Mouse (Mus musculus) midbrain, embryonic 14.5 days (tissue): ENCODE measurements around the gene Bex6. TPM values are rescaled to one million over a fixed set of nuclear protein-coding genes. Genes with fewer than 3 reads are reported as not detected.
"Not testable (repeated sequence)": the region's sequence is repeated elsewhere in the genome, so short reads cannot be mapped to it uniquely, and the experiment has no call there.

Source experiments
- ATAC-seq: fragments of 200-750 bp; cut with Nextera tagmentation; 2 replicates; pipeline ENCODE4 v1.8.0; 2017; ENCODE audit warnings: moderate number of reproducible peaks, moderate library complexity; ENCODE audit not compliant: low FRiP score, low TSS enrichment
- DNase-seq: peaks from one replicate; pipeline ENCODE4 v3.0.0-alpha.2; 2015
- H3K27ac ChIP-seq: fragments of 300-500 bp; sonication (generic); replicated peaks from 2 replicates; pipeline ENCODE4 v1.5.1; 2014; ENCODE audit warnings: mild to moderate bottlenecking, low read depth, low read length, moderate library complexity
- H3K27me3 ChIP-seq: fragments of 300-500 bp; sonication (generic); 2 replicates; pipeline ENCODE4 v1.6.1; 2014; ENCODE audit warnings: low read length, control low read depth, mixed read lengths; ENCODE audit not compliant: control insufficient read depth, insufficient read depth
- H3K36me3 ChIP-seq: fragments of 300-500 bp; sonication (generic); 2 replicates; pipeline ENCODE4 v1.6.1; 2014; ENCODE audit warnings: low read length, control low read depth; ENCODE audit not compliant: control insufficient read depth, insufficient read depth
- H3K4me1 ChIP-seq: fragments of 300-500 bp; sonication (generic); 2 replicates; pipeline ENCODE4 v1.6.1; 2014; ENCODE audit warnings: mild to moderate bottlenecking, antibody characterized with exemption, low read length, control low read depth; ENCODE audit not compliant: control insufficient read depth, insufficient read depth
- H3K4me2 ChIP-seq: fragments of 300-500 bp; sonication (generic); 2 replicates; pipeline ENCODE4 v1.6.1; 2014; ENCODE audit warnings: mild to moderate bottlenecking, low read length, moderate library complexity
- H3K4me3 ChIP-seq: fragments of 300-500 bp; sonication (generic); replicated peaks from 2 replicates; pipeline ENCODE4 v1.5.1; 2014; ENCODE audit warnings: low read depth, low read length
- H3K9ac ChIP-seq: fragments of 300-500 bp; sonication (generic); replicated peaks from 2 replicates; pipeline ENCODE4 v1.6.1; 2014; ENCODE audit warnings: mild to moderate bottlenecking, low read length, moderate library complexity
- H3K9me3 ChIP-seq: fragments of 300-500 bp; sonication (generic); 2 replicates; pipeline ENCODE4 v1.6.1; 2016; ENCODE audit warnings: low read length, control low read depth, mixed read lengths; ENCODE audit not compliant: control insufficient read depth
- WGBS: fragments of 180-500 bp; shearing (Covaris S2); extraction: QIAGEN DNeasy Blood & Tissue Kit; methylation state at CpG from one replicate; pipeline ENCODE4 v1.1.7; 2014; 5-methylcytosine and 5-hydroxymethylcytosine counted together
- polyA plus RNA-seq: library from polyadenylated mRNA; unstranded; fragments of >200 nt; fragmentation: Nextera tagmentation; extraction: Ambion mirVana; gene quantifications from 2 replicates; pipeline ENCODE4 v1.2.1, GENCODE M21; 2014

The Bex6 gene
- polyA plus RNA-seq, 1 experiment from 2014 or later, result not detected

GRCm38 (mm10) chr16:32222399-32222798, 42.8 kb downstream of the Bex6 start:
- no peaks in the 10 kb centered on the region for H3K27me3 ChIP-seq
- no peak overlapping the region for H3K9ac ChIP-seq
- H3K4me2 ChIP-seq, result no peak overlapping the region
- H3K4me3 ChIP-seq, result no peak overlapping the region
- DNase-seq (no peak), ATAC-seq (no peak)
- no peaks in the 10 kb centered on the region for H3K4me1 ChIP-seq
- no peaks in the 10 kb centered on the region for H3K36me3 ChIP-seq
- no peaks in the 10 kb centered on the region for H3K9me3 ChIP-seq
- no peak overlapping the region for H3K27ac ChIP-seq

- DNase-seq, H3K27ac ChIP-seq, H3K4me2 ChIP-seq, H3K27me3 ChIP-seq, H3K9me3 ChIP-seq, H3K4me3 ChIP-seq, ATAC-seq, H3K4me1 ChIP-seq, H3K9ac ChIP-seq: not testable (repeated sequence)
- H3K36me3 ChIP-seq, result peaks cover 38% of the 10 kb centered on the region
- 79% methylated on average over 3 of the region's 3 CpGs for WGBS
Measured at GRCm38 (mm10) chr16:32232050-32232449, 52.4 kb downstream of the Bex6 start.

Other genes starting within 250 kb of the Bex6 start
- 2.0 and 3.1 TPM in 2 replicates for gene Pigz, start 246.0 kb upstream of the Bex6 start, polyA plus RNA-seq
- 115 and 132 TPM in 2 replicates for gene 0610012G03Rik, start 231.3 kb upstream of the Bex6 start, polyA plus RNA-seq
- gene Ncbp2, start 231.3 kb upstream of the Bex6 start, polyA plus RNA-seq, result 99.9 and 104 TPM in 2 replicates
- 11.8 and 12.1 TPM in 2 replicates for gene Senp5, start 176.5 kb upstream of the Bex6 start, polyA plus RNA-seq
- 38.7 and 47.2 TPM in 2 replicates for gene Pak2, start 100.5 kb upstream of the Bex6 start, polyA plus RNA-seq
- gene Pigx, start 80.1 kb upstream of the Bex6 start, polyA plus RNA-seq, result 119 and 125 TPM in 2 replicates
- gene Cep19, start 80.0 kb upstream of the Bex6 start, polyA plus RNA-seq, result 47.5 and 50.9 TPM in 2 replicates
- gene Nrros, start 14.2 kb upstream of the Bex6 start, polyA plus RNA-seq, result 3.4 and 8.7 TPM in 2 replicates
- gene Fbxo45, start 67.3 kb downstream of the Bex6 start, polyA plus RNA-seq, result 15.0 and 15.6 TPM in 2 replicates
- 12.8 and 15.6 TPM in 2 replicates for gene Wdr53, start 67.4 kb downstream of the Bex6 start, polyA plus RNA-seq
- not detected in 2 replicates for gene Smco1, start 91.6 kb downstream of the Bex6 start, polyA plus RNA-seq
- gene Rnf168, start 97.6 kb downstream of the Bex6 start, polyA plus RNA-seq, result 22.0 and 25.7 TPM in 2 replicates
- 29.1 and 30.0 TPM in 2 replicates for gene Ubxn7, start 152.4 kb downstream of the Bex6 start, polyA plus RNA-seq
- gene Tm4sf19, start 220.7 kb downstream of the Bex6 start, polyA plus RNA-seq, result not detected in 2 replicates
- 34.1 and 40.1 TPM in 2 replicates for gene Tctex1d2, start 239.9 kb downstream of the Bex6 start, polyA plus RNA-seq